10 mouse cellular contexts compared by ENCODE assay signal in the genomic region with DNA sequence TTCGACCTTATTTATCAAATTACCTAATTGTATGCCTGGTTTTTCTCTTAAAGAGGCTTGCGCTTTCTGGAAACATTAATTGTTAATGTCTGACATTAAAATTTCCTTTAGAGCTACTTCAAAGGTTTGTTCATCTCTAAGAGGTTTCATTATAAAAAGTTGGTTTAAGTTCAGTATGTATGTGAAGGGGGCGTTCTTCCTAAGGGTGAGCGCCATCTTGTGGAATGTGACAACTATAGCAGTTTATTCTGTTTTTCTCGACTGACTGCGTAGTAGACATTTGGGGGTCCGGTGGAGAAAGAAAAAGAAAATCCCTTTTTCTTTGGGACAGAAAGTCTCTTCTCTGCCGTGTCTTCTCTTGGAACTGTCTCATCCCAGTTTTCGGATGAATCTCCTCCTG. TPM values are rescaled to one million over a fixed set of nuclear protein-coding genes. Genes with fewer than 3 reads are reported as not detected.
DNase-seq lines count a peak whose midpoint lies in the region; ATAC-seq and TF ChIP-seq lines count a peak whose summit lies in the region.
"Had no signal": no experiment of that assay in that cellular context is flagged by ENCODE, and none has a peak within 500 bp of the region (broad histone marks: within the 10 kb centered on the region; RNA-seq: fewer than 3 reads in every experiment).

No protein-coding gene starts in this region.

- no peak overlapping the region for H3K27ac ChIP-seq in heart, embryonic 15.5 days
- no peak overlapping the region for H3K27ac ChIP-seq in ES-E14 (ENCODE audit: insufficient read depth, low read depth, low read length, poor library complexity, severe bottlenecking)
- H3K27ac ChIP-seq: embryonic facial prominence, embryonic 15.5 days; macrophage had no signal

- H3K4me2 ChIP-seq in heart, embryonic 15.5 days, result peak overlapping the region; percentile 46
- H3K4me2 ChIP-seq: embryonic facial prominence, embryonic 15.5 days had no signal

- DNase-seq in heart, adult 8-10 months (ENCODE audit: low spot score), result no peak
- DNase-seq in 3T3-L1 (ENCODE audit: low read depth, low spot score) (peak; percentile 71), ES-E14 (ENCODE audit: low read depth, low spot score) (peak; percentile 40)
- DNase-seq in retina, postnatal 7 days (ENCODE audit: low read depth, low spot score), result peak; percentile 23
- no peak for DNase-seq in right cerebral cortex, postnatal 36 days (ENCODE audit: low spot score in 2 of 2)

- H3K27me3 ChIP-seq in heart, embryonic 15.5 days, result 0 out of 2 replicates have a peak, but pooled peaks cover 3% of the 10 kb centered on the region
- H3K27me3 ChIP-seq: embryonic facial prominence, embryonic 15.5 days had no signal

- in situ Hi-C loops in ES-E14 (cut with MboI; ENCODE audit: low sequenced_read_pairs in 2 of 2, unreplicated experiment in 2 of 2), result no loop called here

- no peaks in the 10 kb centered on the region for H3K36me3 ChIP-seq in heart, embryonic 15.5 days
- no peaks in the 10 kb centered on the region for H3K36me3 ChIP-seq in ES-E14 (ENCODE audit: control insufficient read depth, insufficient read depth, low read length, poor library complexity, severe bottlenecking)
- H3K36me3 ChIP-seq: embryonic facial prominence, embryonic 15.5 days had no signal

- H3K4me1 ChIP-seq in heart, embryonic 15.5 days (replicated peaks), result no peaks in the 10 kb centered on the region
- H3K4me1 ChIP-seq in ES-E14 (ENCODE audit: control insufficient read depth in 2 of 2, insufficient read depth in 2 of 2, low read length in 2 of 2, poor library complexity in 1 of 2), result 0 out of 4 replicates have a peak, but pooled peaks cover 0 to 1% of the 10 kb centered on the region in 2 experiments

- no peaks in the 10 kb centered on the region for H3K9me3 ChIP-seq in heart, embryonic 15.5 days (replicated peaks)
- H3K9me3 ChIP-seq in ES-E14 (ENCODE audit: control insufficient read depth, insufficient read depth, low read depth, low read length), result no peaks in the 10 kb centered on the region
- H3K9me3 ChIP-seq: embryonic facial prominence, embryonic 15.5 days had no signal

- no peak overlapping the region for H3K9ac ChIP-seq in heart, embryonic 15.5 days
- H3K9ac ChIP-seq in ES-E14 (ENCODE audit: insufficient read depth, low read depth, low read length, poor library complexity, severe bottlenecking), result no peak overlapping the region
- H3K9ac ChIP-seq: embryonic facial prominence, embryonic 15.5 days had no signal

- 17% methylated on average over 9 of the region's 9 CpGs for WGBS in heart, embryonic 15.5 days

- H3K4me3 ChIP-seq in heart, embryonic 15.5 days, result no peak overlapping the region
- H3K4me3 ChIP-seq in ES-E14 (ENCODE audit: insufficient read depth in 1 of 2, low read depth in 1 of 2, low read length in 2 of 2, poor library complexity in 1 of 2, severe bottlenecking in 1 of 2), result no peak overlapping the region
- H3K4me3 ChIP-seq: embryonic facial prominence, embryonic 15.5 days had no signal

- no peak for ATAC-seq in heart, embryonic 15.5 days (replicated peaks; ENCODE audit: insufficient number of reproducible peaks, insufficient read depth, low FRiP score, low read depth)
- peak; percentile 81 for ATAC-seq in granulocyte monocyte progenitor cell, adult 5-6 weeks (replicated peaks; ENCODE audit: poor library complexity, severe bottlenecking)
- no peak for ATAC-seq in inflammation-experienced regulatory T-cells, adult 6 months

TF ChIP-seq in ES-E14, 5 proteins besides CTCF, POLR2A, EP300 and RAD21:
- TF ChIP-seq ZNF384 (IDR thresholded peaks at IDR 0.05; ENCODE audit: low read depth, low read length), result no peak
- no peak for TF ChIP-seq HCFC1 (IDR thresholded peaks at IDR 0.05; ENCODE audit: borderline replicate concordance, insufficient read depth, low read length)
- TF ChIP-seq ZC3H11A (IDR thresholded peaks at IDR 0.05; ENCODE audit: borderline replicate concordance, low read depth, low read length), result peak; percentile 72

RNA-seq across cellular contexts. Expression of a gene that starts 32.4 kb away (rescaled TPM):
- polyA plus RNA-seq in heart, embryonic 15.5 days (2015; fragmentation: Nextera tagmentation; extraction: Ambion mirVana), result 2.0 TPM in 2 replicates
- total RNA-seq in heart, adult 8-10 months (2022), result 10 to 100 TPM; 10.2 to 13.9 (median 12.8) TPM
- total RNA-seq in ES-E14 (2012; rRNA removed), result 0.48 and 0.71 TPM in 2 replicates
- not detected in 2 replicates for total RNA-seq in granulocyte monocyte progenitor cell, adult 5-6 weeks (2014; fragmentation: Nextera tagmentation)
- total RNA-seq in granulocyte monocyte progenitor cell, adult 5-6 weeks (2017), result not detected in 2 replicates
- polyA plus RNA-seq in inflammation-experienced regulatory T-cells, adult 6 months (2017; shearing (Covaris generic)), result under 1 TPM in 1 of 3 experiments, not detected in 2; 0.20 TPM

Comparison
In these comparisons a context has a peak if more than half of its experiments do, and no peak if none do; other contexts are left out.
1. DNase-seq: peak in 3T3-L1 (single experiment), ES-E14 (single experiment) and retina, postnatal 7 days (single experiment); none in heart, adult 8-10 months (single experiment) and right cerebral cortex, postnatal 36 days (0 of 2).